Mouse (Mus musculus) liver, postnatal 0 days (tissue): Measurements from ENCODE around the gene Ptprg. TPM values are rescaled to one million over a fixed set of nuclear protein-coding genes. Genes with fewer than 3 reads are reported as not detected.
A peak's percentile ranks its signal among the peaks of the same experiment; 100 is the strongest.

Source experiments
- ATAC-seq: fragments of 200-750 bp; cut with Nextera tagmentation; 2 replicates; pipeline ENCODE4 v1.8.0; 2017; ENCODE audit warnings: mild to moderate bottlenecking, moderate library complexity
- DNase-seq: peaks from one replicate; pipeline ENCODE4 v3.0.0-alpha.2; 2016
- H3K27ac ChIP-seq: fragments of 300-500 bp; sonication (generic); 2 replicates; pipeline ENCODE4 v1.5.1; 2014; ENCODE audit warnings: antibody characterized with exemption, moderate library complexity, mild to moderate bottlenecking, low read depth
- H3K27me3 ChIP-seq: fragments of 300-500 bp; sonication (generic); 2 replicates; pipeline ENCODE4 v1.6.1; 2014; ENCODE audit warnings: low read length, control low read depth, mixed read lengths; ENCODE audit not compliant: insufficient read depth
- H3K36me3 ChIP-seq: fragments of 300-500 bp; sonication (generic); replicated peaks from 2 replicates; pipeline ENCODE4 v1.6.1; 2014; ENCODE audit warnings: mild to moderate bottlenecking, control low read depth, low read length, moderate library complexity, mixed read lengths; ENCODE audit not compliant: insufficient read depth
- H3K4me1 ChIP-seq: fragments of 300-500 bp; sonication (generic); 2 replicates; pipeline ENCODE4 v1.6.1; 2014; ENCODE audit warnings: antibody characterized with exemption, mild to moderate bottlenecking, control low read depth; ENCODE audit not compliant: insufficient read depth
- H3K4me2 ChIP-seq: fragments of 300-500 bp; sonication (generic); 2 replicates; pipeline ENCODE4 v1.6.1; 2014; ENCODE audit warnings: low read depth, mild to moderate bottlenecking, low read length, moderate library complexity, mixed read lengths
- H3K4me3 ChIP-seq: fragments of 300-500 bp; sonication (generic); 2 replicates; pipeline ENCODE4 v1.5.1; 2014; ENCODE audit warnings: low read depth, low read length
- H3K9ac ChIP-seq: fragments of 300-500 bp; sonication (generic); replicated peaks from 2 replicates; pipeline ENCODE4 v1.6.1; 2014; ENCODE audit warnings: mild to moderate bottlenecking, moderate library complexity
- H3K9me3 ChIP-seq: fragments of 300-500 bp; sonication (generic); 2 replicates; pipeline ENCODE4 v1.6.1; 2016; ENCODE audit warnings: mild to moderate bottlenecking, control low read depth, low read length, mixed read lengths
- CTCF ChIP-seq: sonication (generic); IDR thresholded peaks from 2 replicates; pipeline ENCODE4 v1.5.1; 2016; ENCODE audit warnings: antibody characterized with exemption, low read depth
- EP300 ChIP-seq: IDR thresholded peaks from 2 replicates; pipeline ENCODE4 v1.6.1; 2016; ENCODE audit warnings: antibody characterized with exemption, low read depth, mild to moderate bottlenecking
- WGBS: fragments of 180-500 bp; shearing (Covaris S2); extraction: QIAGEN DNeasy Blood & Tissue Kit; methylation state at CpG from one replicate; pipeline ENCODE4 v1.1.7; 2014; ENCODE audit not compliant: insufficient replicate concordance; 5-methylcytosine and 5-hydroxymethylcytosine counted together
- polyA plus RNA-seq: library from polyadenylated mRNA; unstranded; fragments of >200 nt; fragmentation: Nextera tagmentation; extraction: Ambion mirVana; gene quantifications from 2 replicates; pipeline ENCODE4 v1.2.1, GENCODE M21; 2015

Ptprg gene
- polyA plus RNA-seq, 1 experiment from 2014 or later: 2.7 TPM

DNA sequence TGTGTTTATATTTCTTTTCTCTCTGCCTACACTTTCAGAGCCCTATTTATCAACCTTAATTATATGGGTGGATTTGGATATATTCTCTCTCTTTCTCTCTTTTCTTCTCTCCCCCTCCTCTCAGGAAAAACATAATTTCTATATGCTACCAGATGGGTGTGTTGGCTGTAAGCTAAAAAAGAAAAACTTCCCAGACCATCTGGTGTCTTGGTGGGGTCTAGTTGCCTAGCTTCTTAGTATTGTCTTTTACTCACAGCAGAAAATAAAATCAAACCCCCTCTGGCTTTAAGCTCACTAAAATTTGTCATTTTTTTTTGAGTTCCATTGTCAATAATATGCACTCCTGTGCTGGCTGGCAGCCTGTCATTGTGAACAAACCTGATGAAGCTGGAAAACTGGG lies 87.0 kb downstream of the Ptprg start:
- Histone ChIP-seq H3K27me3 (no peaks in the 10 kb centered on the region), H3K9me3 (no peaks in the 10 kb centered on the region), H3K36me3 (no peaks in the 10 kb centered on the region), H3K4me2 (no peak overlapping the region), H3K27ac (no peak overlapping the region), H3K9ac (no peak overlapping the region), H3K4me3 (no peak overlapping the region), H3K4me1 (no peaks in the 10 kb centered on the region)
- ATAC-seq: no peak
- TF ChIP-seq CTCF: no peak
- no peak for TF ChIP-seq EP300
- DNase-seq: no peak

DNA sequence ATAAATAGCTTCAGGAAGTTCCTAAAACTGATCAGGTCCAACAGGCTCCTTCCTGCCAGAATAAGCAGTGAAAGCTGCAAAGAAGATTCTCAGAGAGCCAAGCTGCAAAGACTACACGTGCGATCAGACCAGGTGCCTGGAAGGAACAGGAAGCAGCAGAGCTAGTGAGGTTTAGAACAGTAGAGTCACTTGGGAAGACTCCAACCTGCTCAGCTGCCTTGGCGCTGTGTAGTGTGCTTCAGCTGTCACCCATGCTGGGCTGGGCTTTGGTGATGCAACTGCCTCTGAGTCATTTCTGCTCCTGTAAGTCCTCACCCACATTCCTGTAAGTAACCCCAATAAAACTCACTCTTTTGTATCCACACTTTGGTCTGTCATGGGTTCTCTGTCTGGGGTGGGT lies 87.7 kb downstream of the Ptprg start:
- Histone ChIP-seq H3K27ac (no peak overlapping the region), H3K9ac (no peak overlapping the region), H3K9me3 (no peaks in the 10 kb centered on the region), H3K4me3 (no peak overlapping the region), H3K4me2 (no peak overlapping the region), H3K4me1 (no peaks in the 10 kb centered on the region), H3K27me3 (no peaks in the 10 kb centered on the region), H3K36me3 (no peaks in the 10 kb centered on the region)
- ATAC-seq: no peak
- no peak for TF ChIP-seq CTCF
- TF ChIP-seq EP300: no peak
- WGBS: 78% methylated on average over 3 of the region's 3 CpGs
- DNase-seq: no peak

DNA sequence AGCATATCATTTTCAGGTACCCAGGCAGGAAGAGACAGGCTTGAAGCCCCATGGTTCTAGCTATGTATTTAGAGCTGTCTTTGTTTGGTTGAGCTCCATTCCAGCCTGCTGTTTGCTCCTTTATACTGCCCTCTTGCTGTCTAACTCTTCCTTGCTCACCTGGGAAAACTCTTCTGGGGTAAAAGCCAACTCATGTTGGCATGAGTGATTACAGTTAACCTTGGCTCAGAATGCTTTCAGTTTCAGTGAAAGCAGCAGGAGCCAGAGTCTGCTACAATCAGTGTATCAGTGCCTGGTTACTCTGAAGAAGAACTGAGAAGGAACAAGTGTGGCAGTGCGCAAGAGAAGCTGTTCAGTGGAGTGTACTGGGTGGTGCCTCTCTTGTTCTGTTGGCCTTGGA lies 89.6 kb downstream of the Ptprg start:
- H3K9ac ChIP-seq: no peak overlapping the region
- DNase-seq (no peak), ATAC-seq (peak; percentile 41; the same call in 1 of the 2 replicates)
- H3K27ac ChIP-seq: no peak overlapping the region
- WGBS: 87% methylated on average over 1 of the region's 1 CpGs
- H3K36me3 ChIP-seq: no peaks in the 10 kb centered on the region
- TF ChIP-seq CTCF (peak; percentile 51), EP300 (no peak)
- no peaks in the 10 kb centered on the region for H3K4me1 ChIP-seq
- no peaks in the 10 kb centered on the region for H3K9me3 ChIP-seq
- no peaks in the 10 kb centered on the region for H3K27me3 ChIP-seq
- H3K4me2 ChIP-seq: no peak overlapping the region
- H3K4me3 ChIP-seq: no peak overlapping the region

DNA sequence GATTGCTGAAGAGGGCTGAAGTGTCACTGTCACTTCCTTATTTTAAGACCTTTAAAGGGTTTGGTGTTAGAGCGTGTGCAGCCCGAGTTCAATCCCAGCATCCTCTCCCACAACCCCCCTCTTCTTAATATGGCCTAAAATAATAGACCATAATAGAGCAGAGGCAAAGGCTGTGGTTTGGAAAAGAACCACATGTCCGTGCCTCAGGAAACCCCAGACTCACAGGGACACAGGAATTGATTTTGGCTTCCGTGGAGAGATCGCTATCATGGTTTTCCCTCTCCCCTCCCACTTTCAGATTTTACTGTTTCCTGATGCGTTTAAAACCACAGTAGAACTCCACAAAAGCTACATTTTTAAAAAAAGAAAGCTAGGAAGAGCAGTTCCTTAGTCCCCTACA lies 104.0 kb downstream of the Ptprg start:
- H3K27ac ChIP-seq: no peak overlapping the region
- H3K4me2 ChIP-seq: no peak overlapping the region
- H3K9ac ChIP-seq: no peak overlapping the region
- H3K36me3 ChIP-seq: no peaks in the 10 kb centered on the region
- DNase-seq (no peak), ATAC-seq (no peak)
- no peak overlapping the region for H3K4me3 ChIP-seq
- TF ChIP-seq CTCF (no peak), EP300 (no peak)
- no peaks in the 10 kb centered on the region for H3K9me3 ChIP-seq
- 17% methylated on average over 6 of the region's 6 CpGs for WGBS
- H3K27me3 ChIP-seq: no peaks in the 10 kb centered on the region
- H3K4me1 ChIP-seq: no peaks in the 10 kb centered on the region

DNA sequence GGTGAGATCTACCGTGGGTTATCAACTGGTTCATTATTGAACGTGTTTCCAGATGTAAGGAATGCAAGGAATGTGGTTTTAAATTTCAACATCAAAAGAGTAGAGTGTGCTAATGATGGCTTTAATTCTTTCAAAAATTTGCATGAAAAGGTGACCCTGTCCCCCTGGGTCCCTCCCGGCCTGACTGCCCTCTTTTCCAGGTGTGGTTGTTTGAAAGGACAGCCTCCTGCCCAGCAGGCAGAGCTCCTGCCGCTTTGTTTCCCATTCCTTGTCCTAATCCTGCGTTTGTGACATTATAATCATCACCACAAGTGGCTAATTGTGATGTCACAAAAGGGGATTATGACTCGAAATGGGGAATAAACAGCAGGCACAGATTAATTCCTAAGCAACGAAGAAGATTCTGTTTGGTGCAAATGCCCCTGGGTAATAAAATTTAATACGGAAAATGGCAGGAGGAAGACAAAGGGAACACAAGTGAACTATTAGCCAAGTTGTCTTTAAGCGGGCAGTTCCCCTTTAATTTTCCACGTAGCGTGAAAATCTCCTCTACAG lies 110.4 kb downstream of the Ptprg start:
- Histone ChIP-seq H3K9me3 (no peaks in the 10 kb centered on the region), H3K4me3 (no peak overlapping the region), H3K4me1 (no peaks in the 10 kb centered on the region), H3K9ac (no peak overlapping the region), H3K4me2 (no peak overlapping the region), H3K27ac (no peak overlapping the region), H3K27me3 (no peaks in the 10 kb centered on the region), H3K36me3 (no peaks in the 10 kb centered on the region)
- TF ChIP-seq CTCF (no peak), EP300 (no peak)
- ATAC-seq: no peak
- WGBS: 47% methylated on average over 11 of the region's 11 CpGs
- no peak for DNase-seq

DNA sequence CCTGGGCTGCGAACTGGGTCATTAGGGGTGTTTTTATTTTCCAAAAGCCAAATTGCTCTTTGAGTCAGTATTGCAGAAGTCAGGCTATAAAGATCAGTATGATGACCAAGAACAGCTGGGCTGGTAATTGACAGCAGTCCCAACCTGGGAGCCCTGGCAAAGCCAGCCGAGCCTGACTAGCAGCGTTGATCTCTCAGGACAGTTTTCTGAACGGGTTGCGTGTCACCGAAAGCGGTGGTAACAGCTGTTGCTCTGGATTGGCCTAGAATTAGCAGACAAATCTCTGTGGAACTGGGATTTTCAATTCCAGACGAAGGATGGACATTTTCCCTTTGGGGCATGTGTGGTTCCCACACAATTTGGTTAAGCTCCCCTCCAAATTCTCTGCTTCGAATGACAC lies 111.0 kb downstream of the Ptprg start:
- H3K9ac ChIP-seq: no peak overlapping the region
- ATAC-seq: no peak
- WGBS: 57% methylated on average over 9 of the region's 9 CpGs
- no peaks in the 10 kb centered on the region for H3K9me3 ChIP-seq
- no peaks in the 10 kb centered on the region for H3K36me3 ChIP-seq
- H3K4me3 ChIP-seq: no peak overlapping the region
- DNase-seq: no peak
- H3K27me3 ChIP-seq: no peaks in the 10 kb centered on the region
- no peak for TF ChIP-seq EP300
- TF ChIP-seq CTCF: no peak
- no peak overlapping the region for H3K27ac ChIP-seq
- H3K4me2 ChIP-seq: no peak overlapping the region
- H3K4me1 ChIP-seq: no peaks in the 10 kb centered on the region

DNA sequence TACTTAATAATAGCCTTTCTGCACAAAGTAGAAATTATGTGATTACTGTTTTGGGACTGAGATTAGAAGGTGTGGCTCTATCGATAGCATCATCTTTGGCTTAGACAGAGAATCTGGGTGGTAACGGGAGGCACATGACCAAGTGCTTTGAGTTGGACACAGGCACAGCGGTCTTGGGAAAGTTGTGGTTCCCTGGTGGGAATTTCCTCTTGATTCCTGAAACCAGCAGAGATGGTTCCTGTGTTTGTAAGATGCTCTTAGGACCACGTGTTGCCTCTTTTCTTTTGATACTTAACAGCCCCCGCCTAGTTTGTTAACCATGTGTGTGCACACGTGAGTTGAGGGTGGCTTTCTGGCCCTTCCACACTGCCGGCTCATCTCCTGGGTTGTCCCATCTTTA lies 111.7 kb downstream of the Ptprg start:
- TF ChIP-seq CTCF: no peak
- no peak for TF ChIP-seq EP300
- H3K4me1 ChIP-seq: no peaks in the 10 kb centered on the region
- no peak overlapping the region for H3K4me3 ChIP-seq
- DNase-seq (no peak), ATAC-seq (no peak)
- H3K27me3 ChIP-seq: no peaks in the 10 kb centered on the region
- H3K27ac ChIP-seq: no peak overlapping the region
- no peak overlapping the region for H3K4me2 ChIP-seq
- H3K9me3 ChIP-seq: no peaks in the 10 kb centered on the region
- H3K36me3 ChIP-seq: no peaks in the 10 kb centered on the region
- no peak overlapping the region for H3K9ac ChIP-seq
- 62% methylated on average over 7 of the region's 7 CpGs for WGBS
